ENCODE assay signal across 31 mouse cellular contexts in the genomic region with DNA sequence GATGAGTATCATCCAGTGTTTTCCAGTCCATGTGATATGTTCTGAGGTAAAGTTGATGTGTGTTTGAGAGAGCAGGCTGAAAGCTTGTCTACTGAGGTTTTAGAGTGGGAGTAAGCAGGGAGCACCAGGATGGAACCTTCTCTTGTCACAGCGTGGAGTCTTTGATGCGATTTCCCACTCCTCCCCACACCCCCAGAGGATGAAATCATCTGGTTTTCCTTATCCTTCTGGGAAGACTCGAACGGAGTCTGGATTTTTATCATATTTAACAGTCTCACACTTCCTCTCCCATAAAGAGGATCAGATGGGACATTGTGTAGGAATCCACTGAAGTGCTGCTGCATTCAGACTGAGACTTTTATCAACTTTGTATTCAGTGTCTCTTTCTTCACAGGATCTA. TPM values are rescaled to one million over a fixed set of nuclear protein-coding genes. Genes with fewer than 3 reads are reported as not detected.
DNase-seq lines count a peak whose midpoint lies in the region; ATAC-seq lines count a peak whose summit lies in the region.
"Had no signal": no experiment of that assay in that cellular context is flagged by ENCODE, and none has a peak within 500 bp of the region (broad histone marks: within the 10 kb centered on the region; RNA-seq: fewer than 3 reads in every experiment).

No protein-coding gene starts in this region.

- no peak overlapping the region for H3K4me2 ChIP-seq in midbrain, embryonic 11.5 days
- H3K4me2 ChIP-seq in midbrain, embryonic 14.5 days (ENCODE audit: low read length): no peak overlapping the region
- H3K4me2 ChIP-seq: forebrain, embryonic 13.5 days; heart, embryonic 13.5 days; hindbrain, embryonic 14.5 days had no signal

- 87% methylated on average over 4 of the region's 4 CpGs for WGBS in midbrain, embryonic 11.5 days
- WGBS in midbrain, embryonic 14.5 days: 87% methylated on average over 4 of the region's 4 CpGs

- H3K27ac ChIP-seq in midbrain, embryonic 11.5 days (ENCODE audit: low read depth, low read length): no peak overlapping the region
- H3K27ac ChIP-seq in midbrain, embryonic 14.5 days (replicated peaks; ENCODE audit: low read depth, low read length): no peak overlapping the region
- H3K27ac ChIP-seq: forebrain, embryonic 10.5 days; forebrain, embryonic 13.5 days; gastrocnemius, adult 2 months; heart, embryonic 10.5 days; heart, embryonic 13.5 days; hindbrain, embryonic 14.5 days; hindbrain, postnatal 0 days had no signal

- no peaks in the 10 kb centered on the region for H3K36me3 ChIP-seq in midbrain, embryonic 11.5 days (ENCODE audit: control insufficient read depth, insufficient read depth, low read length)
- H3K36me3 ChIP-seq in midbrain, embryonic 14.5 days (ENCODE audit: control insufficient read depth, insufficient read depth, low read length): no peaks in the 10 kb centered on the region
- H3K36me3 ChIP-seq: heart, embryonic 10.5 days; heart, embryonic 13.5 days had no signal

- H3K9me3 ChIP-seq in midbrain, embryonic 11.5 days (ENCODE audit: control insufficient read depth, low read length): no peaks in the 10 kb centered on the region
- no peaks in the 10 kb centered on the region for H3K9me3 ChIP-seq in midbrain, embryonic 14.5 days (ENCODE audit: control insufficient read depth, low read length)
- H3K9me3 ChIP-seq: forebrain, embryonic 10.5 days; forebrain, embryonic 13.5 days; heart, embryonic 10.5 days; heart, embryonic 13.5 days had no signal

- H3K27me3 ChIP-seq in midbrain, embryonic 11.5 days (ENCODE audit: control insufficient read depth, insufficient read depth, low read length): no peaks in the 10 kb centered on the region
- no peaks in the 10 kb centered on the region for H3K27me3 ChIP-seq in midbrain, embryonic 14.5 days (ENCODE audit: control insufficient read depth, insufficient read depth, low read length)
- H3K27me3 ChIP-seq: forebrain, embryonic 13.5 days had no signal

- DNase-seq in heart, adult 11 months: peak; percentile 36
- DNase-seq in heart, adult 8-10 months (ENCODE audit: low spot score): no peak
- peak; percentile 44 for DNase-seq in midbrain, embryonic 11.5 days (ENCODE audit: low spot score, missing footprints)
- DNase-seq in midbrain, embryonic 14.5 days: no peak
- DNase-seq in brain, adult 2 months (ENCODE audit: low read depth, low spot score): peak; percentile 71
- peak; percentile 50 for DNase-seq in telencephalon, adult 2 months (ENCODE audit: low read depth, low spot score)
- DNase-seq: adrenal gland, adult 2 months; adrenal gland, postnatal 14 days; cerebellum, adult 18-20 months; cerebellum, adult 9-10 months; gastrocnemius, adult 2 months; gastrocnemius, postnatal 14 days; heart, adult 18-20 months; heart, postnatal 14 days; heart, postnatal 4 days had no signal

- H3K9ac ChIP-seq in midbrain, embryonic 11.5 days (ENCODE audit: low read length): no peak overlapping the region
- no peak overlapping the region for H3K9ac ChIP-seq in midbrain, embryonic 14.5 days (replicated peaks; ENCODE audit: low read length)
- H3K9ac ChIP-seq: forebrain, embryonic 13.5 days; heart, embryonic 13.5 days; hindbrain, embryonic 14.5 days had no signal

- no peak overlapping the region for H3K4me3 ChIP-seq in midbrain, embryonic 11.5 days (ENCODE audit: low read depth, low read length)
- H3K4me3 ChIP-seq in midbrain, embryonic 14.5 days (replicated peaks; ENCODE audit: low read depth, low read length): no peak overlapping the region
- H3K4me3 ChIP-seq: forebrain, embryonic 10.5 days; forebrain, embryonic 13.5 days; gastrocnemius, adult 2 months; heart, embryonic 10.5 days; heart, embryonic 13.5 days had no signal

- H3K4me1 ChIP-seq in midbrain, embryonic 11.5 days (ENCODE audit: control insufficient read depth, insufficient read depth, low read length): no peaks in the 10 kb centered on the region
- H3K4me1 ChIP-seq in midbrain, embryonic 14.5 days (ENCODE audit: control insufficient read depth, insufficient read depth, low read length): no peaks in the 10 kb centered on the region
- H3K4me1 ChIP-seq: forebrain, embryonic 10.5 days; forebrain, embryonic 13.5 days had no signal

- no peak for ATAC-seq in midbrain, embryonic 11.5 days (ENCODE audit: low FRiP score)
- ATAC-seq in midbrain, embryonic 14.5 days (ENCODE audit: low FRiP score, low TSS enrichment): no peak
- ATAC-seq: CD4-positive, CD25-positive, alpha-beta regulatory T cell, adult 4 months; forebrain, embryonic 13.5 days; forebrain, embryonic 16.5 days; hindbrain, postnatal 0 days; inflammation-experienced regulatory T-cells, adult 6 months had no signal

RNA-seq across cellular contexts. Expression of a gene that starts 43.3 kb away (rescaled TPM):
- under 1 TPM; 0.25 to 0.57 (median 0.54) TPM for total RNA-seq in heart, adult 8-10 months (2022)
- polyA plus RNA-seq in midbrain, embryonic 11.5 days (2014; fragmentation: Nextera tagmentation; extraction: Ambion mirVana): 6.3 and 6.4 TPM in 2 replicates
- 9.3 and 10.0 TPM in 2 replicates for polyA plus RNA-seq in midbrain, embryonic 14.5 days (2014; fragmentation: Nextera tagmentation; extraction: Ambion mirVana)
- total RNA-seq: MEL had no signal
- polyA plus RNA-seq: C2C12; CD4-positive, CD25-positive, alpha-beta regulatory T cell, adult 4 months; inflammation-experienced regulatory T-cells, adult 6 months had no signal

RNA-seq across cellular contexts. Expression of a gene that starts 53.7 kb away (rescaled TPM):
- total RNA-seq in heart, adult 8-10 months (2022): not detected
- not detected in 2 replicates for polyA plus RNA-seq in midbrain, embryonic 11.5 days (2014; fragmentation: Nextera tagmentation; extraction: Ambion mirVana)
- polyA plus RNA-seq in midbrain, embryonic 14.5 days (2014; fragmentation: Nextera tagmentation; extraction: Ambion mirVana): not detected in 2 replicates
- total RNA-seq: adrenal gland, adult 2 months; adrenal gland, postnatal 14 days; gastrocnemius, adult 2 months; gastrocnemius, postnatal 14 days; gastrocnemius, postnatal 4 days; heart, adult 18-20 months; heart, postnatal 14 days; heart, postnatal 4 days; MEL had no signal
- polyA plus RNA-seq: adrenal gland, adult 2 months; C2C12; CD4-positive, CD25-positive, alpha-beta regulatory T cell, adult 4 months; embryonic facial prominence, embryonic 11.5 days; embryonic facial prominence, embryonic 14.5 days; forebrain, embryonic 10.5 days; forebrain, embryonic 13.5 days; forebrain, embryonic 16.5 days; heart, embryonic 10.5 days; heart, embryonic 13.5 days; heart, embryonic 16.5 days; hindbrain, embryonic 11.5 days; hindbrain, embryonic 14.5 days; hindbrain, postnatal 0 days; inflammation-experienced regulatory T-cells, adult 6 months had no signal

Comparison
In these comparisons a context has a peak if more than half of its experiments do, and no peak if none do; other contexts are left out.
1. DNase-seq: peak in heart, adult 11 months (single experiment), midbrain, embryonic 11.5 days (single experiment), brain, adult 2 months (single experiment) and telencephalon, adult 2 months (single experiment); none in heart, adult 8-10 months (single experiment) and midbrain, embryonic 14.5 days (single experiment).